Mouse (Mus musculus) embryo, embryonic 9.5 days (tissue): ENCODE results near the gene Ctrl.
"Not testable (repeated sequence)": the region's sequence is repeated elsewhere in the genome, so short reads cannot be mapped to it uniquely, and the experiment has no call there.

Source experiments
- DNase-seq: peaks from one replicate; pipeline ENCODE4 v3.0.0-alpha.2; 2017; ENCODE audit errors: extremely low spot score

Gene Ctrl

GRCm38 (mm10) chr8:105933762-105934161, at the start of gene Ctrl:
Gene Ctrl (minus strand): TSS chr8:105933862.
- DNase-seq = no peak

DNA sequence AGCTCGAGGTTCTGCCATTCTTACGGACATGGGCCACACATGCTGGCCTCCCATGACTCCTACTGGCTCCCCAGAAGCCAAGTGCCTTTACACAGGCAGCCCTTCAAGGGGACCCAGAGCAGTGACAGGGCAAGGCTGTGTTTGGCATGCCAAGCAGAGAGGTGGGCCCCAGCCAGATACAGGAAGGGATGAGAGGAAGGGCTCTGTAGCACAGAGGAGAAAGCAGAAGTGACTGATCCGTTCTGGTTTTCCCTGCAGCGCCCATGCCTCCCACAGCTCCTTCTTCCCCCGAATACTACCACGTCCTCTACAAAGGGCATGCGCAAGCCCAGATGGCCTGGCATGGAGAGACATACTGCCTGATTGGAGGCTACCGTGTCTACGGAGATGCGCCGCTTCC, 49.7 kb upstream of the Ctrl start:
- not testable (repeated sequence) for DNase-seq

DNA sequence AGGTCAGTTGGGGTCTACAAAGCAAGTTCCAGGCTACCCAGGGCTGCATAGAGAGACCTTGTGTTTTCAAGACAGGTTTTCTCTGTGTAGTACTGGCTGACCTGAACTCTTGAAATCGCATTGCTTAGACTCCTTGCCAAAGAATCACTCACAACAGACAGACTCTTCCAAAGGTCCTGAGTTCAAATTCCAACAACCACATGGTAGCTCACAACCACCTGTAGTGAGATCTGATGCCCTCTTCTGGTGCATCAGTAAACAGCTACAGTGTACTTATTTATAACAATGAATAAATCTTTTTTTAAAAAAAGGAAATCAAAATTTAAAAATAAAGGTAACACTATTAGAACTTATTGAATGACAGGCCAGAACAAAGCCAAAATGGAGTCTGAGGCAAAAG, 47.5 kb upstream of the Ctrl start:
- no peak for DNase-seq

- no peak for DNase-seq
These were observed 45.7 kb upstream of the Ctrl start, which contains the start of gene Dpep3 for GRCm38 (mm10) chr8:105979325-105979724. Gene Dpep3 (minus strand): TSS chr8:105979429.

- no peak for DNase-seq
These were observed 41.7 kb upstream of the Ctrl start for GRCm38 (mm10) chr8:105975363-105975762.

DNA sequence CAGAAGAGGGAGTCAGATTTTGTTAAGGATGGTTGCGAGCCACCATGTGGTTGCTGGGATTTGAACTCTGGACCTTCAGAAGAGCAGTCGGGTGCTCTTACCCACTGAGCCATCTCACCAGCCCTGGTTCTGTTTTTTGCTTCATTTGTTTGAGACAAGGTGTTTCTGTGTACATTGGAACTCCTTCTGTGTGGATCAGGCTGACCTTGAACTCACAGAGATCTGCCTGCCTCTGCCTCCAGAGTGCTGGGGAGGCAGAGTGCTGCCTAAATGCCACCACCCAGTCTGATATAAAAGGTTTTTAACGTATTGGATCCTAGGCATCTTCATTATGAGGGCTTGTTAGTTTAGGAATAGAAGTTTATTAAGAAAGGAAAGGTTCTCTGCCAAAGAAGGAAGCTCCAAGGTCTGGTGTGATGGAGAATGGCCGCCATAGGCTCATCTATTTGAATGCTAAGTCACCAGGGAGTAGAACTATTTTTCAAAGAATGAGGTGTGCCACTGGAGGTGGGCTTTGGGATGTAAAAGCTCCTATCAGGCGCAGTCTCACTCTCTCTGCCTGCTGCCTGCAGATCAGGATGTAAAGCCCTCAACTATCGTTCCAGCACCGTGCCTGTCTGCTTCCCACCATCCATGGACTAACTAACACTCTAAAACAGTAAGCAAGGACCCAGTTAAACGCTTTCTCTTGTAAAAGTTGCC, 37.5 kb upstream of the Ctrl start:
- DNase-seq = no peak

DNA sequence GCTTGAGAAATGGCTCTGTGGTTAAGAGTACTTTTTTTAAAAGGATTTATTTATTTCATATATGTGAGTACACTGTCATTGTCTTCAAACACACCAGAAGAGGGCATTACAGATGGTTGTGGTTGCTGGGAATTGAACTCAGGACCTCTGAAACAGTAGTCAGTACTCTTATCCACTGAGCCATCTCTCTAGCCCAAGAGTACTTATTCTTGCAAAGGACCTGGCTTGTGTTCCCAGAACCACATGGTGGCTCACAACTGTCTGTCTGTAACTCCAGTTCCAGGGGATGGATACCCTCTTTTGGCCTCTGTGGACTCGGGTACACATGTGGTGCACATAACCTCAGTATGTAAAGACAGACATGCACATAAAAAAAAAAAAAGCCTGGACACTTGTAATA, 35.7 kb upstream of the Ctrl start:
- no peak for DNase-seq

DNA sequence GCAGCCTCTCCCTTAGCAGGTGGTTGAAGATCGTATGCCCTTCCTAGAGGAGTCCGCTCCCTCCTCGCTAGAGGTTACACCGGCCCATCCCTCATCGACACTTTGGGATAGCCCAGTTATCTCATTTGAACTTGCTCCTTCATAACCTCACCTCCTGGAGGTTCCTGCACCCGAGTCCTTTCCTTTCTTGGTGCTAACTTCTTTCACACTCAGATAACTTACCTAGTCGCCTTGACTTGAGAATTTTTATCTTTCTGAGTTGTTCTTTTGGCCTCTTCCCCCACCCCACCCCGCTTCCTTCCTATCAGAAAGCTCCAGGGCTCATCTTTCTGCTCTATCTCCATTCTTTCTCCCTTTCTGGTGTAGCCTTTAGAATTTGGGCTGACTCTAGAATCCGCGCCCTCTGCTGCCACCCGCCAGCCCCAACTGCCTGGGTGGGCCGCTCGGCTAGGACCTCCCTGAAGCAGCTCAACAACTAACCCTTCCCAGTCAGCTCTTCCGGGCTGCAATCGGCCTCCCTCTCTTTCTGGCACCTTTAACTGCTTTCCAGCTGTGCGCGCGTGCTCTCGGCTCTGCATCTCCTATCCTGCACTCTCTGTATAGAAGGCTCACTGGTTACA, 33.1 kb upstream of the Ctrl start:
- DNase-seq = peak; percentile 55

DNA sequence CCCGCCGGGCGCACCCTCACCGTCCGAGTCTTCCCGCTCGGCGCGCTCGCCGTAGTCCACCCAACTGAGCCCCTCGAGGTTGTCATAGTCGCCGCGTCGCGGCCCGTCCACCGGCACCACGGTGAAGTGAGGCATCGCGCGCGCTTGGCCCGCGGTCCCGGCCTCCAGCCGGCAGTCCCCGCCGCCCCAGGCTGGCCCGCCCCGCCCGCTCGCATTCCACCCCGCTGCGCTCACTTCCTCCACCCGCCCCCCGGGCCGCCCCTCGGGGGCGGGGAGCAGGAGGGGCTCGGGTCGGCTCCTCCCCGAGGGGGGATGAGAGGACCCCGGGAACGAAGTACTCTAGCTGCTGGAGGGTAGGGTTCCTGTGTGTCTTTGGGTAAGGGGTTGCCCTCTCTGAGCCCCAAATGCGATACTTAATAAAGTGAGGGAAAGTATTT, 32.3 kb upstream of the Ctrl start, which contains the start of gene Slc12a4:
Gene Slc12a4, minus strand, starts transcription at position 193 of the 437 bp plus-strand sequence.
- peak; percentile 91 for DNase-seq

DNA sequence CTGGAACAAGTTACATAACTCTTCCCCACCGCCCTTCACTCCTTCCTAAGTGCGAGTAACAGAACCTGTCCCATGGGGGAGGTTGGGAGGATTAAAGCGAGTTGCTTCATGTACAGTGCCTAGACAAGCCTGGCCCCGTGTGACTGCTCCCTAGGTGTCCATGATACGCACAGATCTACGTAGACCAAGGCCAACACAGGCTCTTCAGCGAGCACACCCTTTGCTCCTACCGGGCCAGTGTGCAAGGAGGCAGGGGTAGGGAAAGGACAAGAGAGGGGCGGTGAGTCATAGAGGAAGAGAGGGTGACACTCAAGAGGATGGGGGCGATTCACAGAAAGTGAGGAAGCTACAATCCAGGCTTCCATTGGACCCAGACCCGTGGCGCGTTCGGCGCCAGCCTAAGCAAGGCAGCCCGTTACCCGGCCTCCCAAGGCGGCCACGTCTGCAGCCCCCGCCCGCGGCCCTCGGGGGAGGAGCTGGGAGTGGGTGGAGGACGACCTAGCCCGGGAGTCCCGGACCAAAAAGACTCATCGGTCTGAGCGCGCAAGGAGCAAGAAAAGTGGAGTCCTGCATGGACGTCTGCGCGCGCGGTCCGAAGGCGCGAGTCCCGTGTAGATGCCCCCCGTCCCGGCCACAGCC, 31.7 kb upstream of the Ctrl start:
- DNase-seq = peak; percentile 61

DNA sequence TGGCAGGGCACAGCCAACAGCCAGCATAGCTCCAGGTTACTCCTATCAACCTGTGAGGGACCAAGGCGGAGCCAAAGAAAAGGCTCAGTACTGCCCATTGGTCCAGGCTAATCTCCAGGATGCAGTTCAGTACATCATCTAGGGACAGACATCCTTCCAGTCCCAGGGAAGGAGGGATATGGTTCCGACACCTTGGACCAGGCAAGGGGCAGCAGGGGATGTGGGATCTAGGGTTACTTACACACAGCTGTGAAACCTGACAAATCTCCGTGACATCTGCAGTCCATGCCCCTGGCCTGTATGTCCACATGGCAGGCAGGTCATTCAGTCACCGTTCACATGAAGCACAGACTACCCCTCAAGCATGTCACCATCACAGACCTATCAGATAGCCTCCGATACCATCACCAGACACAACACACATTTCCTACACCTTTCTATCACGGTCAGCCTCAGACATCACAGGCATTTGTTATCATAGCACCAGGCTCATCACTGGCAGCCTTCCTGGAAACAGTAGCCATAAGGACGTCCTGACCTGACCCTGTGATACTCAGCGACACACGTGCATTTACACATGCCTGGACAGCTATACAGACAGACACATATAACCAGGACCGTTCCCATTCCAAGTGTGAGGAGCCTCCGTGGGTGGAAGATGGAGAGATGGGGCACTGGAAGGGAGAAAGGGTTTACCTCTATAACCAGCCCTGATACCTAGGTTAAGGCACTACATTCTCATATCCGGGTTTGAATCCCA, 31.0 kb upstream of the Ctrl start:
- DNase-seq = no peak

DNA sequence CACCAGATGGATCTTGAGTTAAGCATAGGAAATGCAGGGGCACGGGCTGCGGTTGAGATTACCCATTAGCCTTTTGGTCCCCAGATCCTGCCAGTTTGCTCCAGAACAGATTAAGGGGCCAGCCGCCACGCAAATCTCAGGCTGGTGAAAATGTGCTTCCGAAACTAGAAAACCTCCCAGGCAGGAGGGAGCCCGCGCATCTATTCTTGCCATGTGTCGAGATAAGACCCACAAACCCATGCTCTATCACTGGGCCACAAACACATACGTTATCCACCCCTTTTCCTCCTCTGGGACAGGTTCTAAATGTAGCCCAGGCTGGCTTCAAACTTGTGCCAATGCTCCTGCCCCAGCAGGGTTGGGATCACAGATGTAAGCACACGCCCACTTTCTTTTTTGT, 27.9 kb upstream of the Ctrl start:
- DNase-seq = no peak

DNA sequence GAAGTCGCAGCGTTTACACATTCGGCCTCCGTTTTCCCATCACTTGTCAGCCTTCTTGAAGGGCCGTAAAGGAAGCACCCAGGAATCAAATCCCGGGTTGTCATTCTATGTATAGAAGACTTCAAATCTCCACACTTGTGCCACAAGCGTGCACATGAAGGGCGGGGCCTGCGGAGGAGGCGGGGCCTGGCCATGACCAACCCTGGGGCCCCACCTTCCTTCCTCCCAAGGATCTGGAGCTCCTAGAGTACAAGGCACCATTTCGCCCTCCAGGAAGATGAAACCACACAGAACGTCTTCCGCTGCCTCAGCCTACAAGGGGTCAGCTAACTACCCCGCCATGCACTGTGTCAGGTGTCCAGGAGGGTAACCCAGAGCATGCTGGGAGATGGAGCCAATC, 27.4 kb upstream of the Ctrl start:
- no peak for DNase-seq

- no peak for DNase-seq
These were observed 25.7 kb upstream of the Ctrl start for GRCm38 (mm10) chr8:105959350-105959749.

DNA sequence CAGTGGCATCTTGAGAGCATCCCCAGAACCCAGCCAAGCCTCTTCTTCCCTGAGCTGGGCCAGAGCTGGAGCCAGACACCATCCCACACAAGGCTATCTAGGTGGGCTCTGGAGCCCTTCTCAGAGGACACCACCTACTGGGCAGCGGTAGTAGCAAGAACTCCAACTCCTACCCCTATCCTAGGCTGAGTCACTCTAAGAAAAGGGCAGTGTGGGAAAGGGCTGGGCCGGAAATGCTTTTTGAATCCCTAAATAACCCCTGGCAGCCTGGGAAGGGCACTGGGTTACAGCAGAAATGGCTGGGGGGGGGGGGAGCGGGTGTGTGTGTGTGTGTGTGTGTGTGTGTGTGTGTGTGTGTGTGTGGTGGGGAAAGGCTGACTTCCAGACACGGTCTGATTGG, 24.2 kb upstream of the Ctrl start:
- no peak for DNase-seq

DNA sequence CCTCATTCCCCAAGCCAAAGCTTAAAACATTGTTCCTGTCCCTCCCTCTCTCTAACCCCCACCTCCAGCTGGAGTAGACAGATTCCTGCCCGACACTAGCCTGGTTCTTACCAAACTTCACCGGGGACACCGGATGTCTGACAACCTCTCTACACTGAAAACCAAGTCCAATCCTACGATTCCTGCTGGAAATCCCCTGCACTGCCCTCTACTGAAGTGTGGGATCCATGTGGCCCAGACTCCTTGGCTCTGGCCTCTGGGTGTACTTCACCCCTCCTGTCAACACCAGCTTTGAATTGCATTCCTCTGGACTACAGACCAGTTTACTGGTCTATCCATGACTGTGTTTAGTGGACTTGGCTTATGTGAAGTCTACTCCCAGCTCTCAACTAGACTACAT, 22.9 kb upstream of the Ctrl start:
- no peak for DNase-seq

DNA sequence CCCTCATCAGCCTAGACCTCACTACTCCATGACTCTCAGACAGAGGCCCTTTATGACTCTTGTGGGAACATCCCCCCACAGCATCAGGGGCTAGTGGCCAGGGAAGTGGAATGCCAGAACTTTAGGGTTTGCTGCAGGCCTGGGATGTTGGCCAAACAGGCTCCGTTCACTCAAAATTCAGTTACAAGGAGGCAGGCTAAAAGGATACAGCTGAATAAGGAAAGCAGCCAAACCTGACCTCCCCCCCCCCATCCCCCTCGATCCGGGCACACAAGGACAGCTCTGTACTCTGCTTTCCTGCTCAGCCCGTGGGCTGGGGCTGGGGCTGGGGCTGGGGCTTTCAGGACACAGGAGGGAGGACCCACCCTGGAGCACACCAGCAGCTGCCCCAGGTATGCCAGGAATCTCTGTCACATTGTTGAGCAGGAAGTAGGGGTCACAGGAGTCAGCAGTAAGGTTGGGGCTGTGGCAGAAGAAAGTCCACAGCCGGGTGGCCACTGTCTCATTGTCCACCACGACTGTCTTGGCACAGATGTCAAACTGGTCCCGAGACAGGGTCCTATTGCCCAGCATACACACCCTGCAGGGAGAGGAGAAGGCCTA, 17.5 kb upstream of the Ctrl start:
- DNase-seq = peak; percentile 19

GRCm38 (mm10) chr8:105949350-105949749, 15.7 kb upstream of the Ctrl start:
- DNase-seq = no peak

- DNase-seq = no peak
These were observed 9.7 kb upstream of the Ctrl start, which contains the start of gene Lcat for GRCm38 (mm10) chr8:105943321-105943739. Gene Lcat (minus strand): TSS chr8:105943382.

GRCm38 (mm10) chr8:105942542-105942941, 8.9 kb upstream of the Ctrl start:
- no peak for DNase-seq

- no peak for DNase-seq
These were observed 8.4 kb upstream of the Ctrl start for GRCm38 (mm10) chr8:105942026-105942425.

GRCm38 (mm10) chr8:105938306-105938669, 4.6 kb upstream of the Ctrl start, which contains the start of gene Psmb10:
Gene Psmb10 (minus strand): TSS chr8:105938444.
- no peak for DNase-seq
